Mouse (Mus musculus): Measurements from ENCODE around the gene Ahdc1. TPM values are rescaled to one million over a fixed set of nuclear protein-coding genes. Genes with fewer than 3 reads are reported as not detected.

The Ahdc1 gene
- total RNA-seq (2023) = 66.2 to 87.0 TPM (median 78.5 TPM) in 4 replicates

GRCm38 (mm10) chr4:133011028-133011820, at the start of gene Ahdc1:
TSS of gene Ahdc1 (plus strand) at chr4:133011260.

DNA sequence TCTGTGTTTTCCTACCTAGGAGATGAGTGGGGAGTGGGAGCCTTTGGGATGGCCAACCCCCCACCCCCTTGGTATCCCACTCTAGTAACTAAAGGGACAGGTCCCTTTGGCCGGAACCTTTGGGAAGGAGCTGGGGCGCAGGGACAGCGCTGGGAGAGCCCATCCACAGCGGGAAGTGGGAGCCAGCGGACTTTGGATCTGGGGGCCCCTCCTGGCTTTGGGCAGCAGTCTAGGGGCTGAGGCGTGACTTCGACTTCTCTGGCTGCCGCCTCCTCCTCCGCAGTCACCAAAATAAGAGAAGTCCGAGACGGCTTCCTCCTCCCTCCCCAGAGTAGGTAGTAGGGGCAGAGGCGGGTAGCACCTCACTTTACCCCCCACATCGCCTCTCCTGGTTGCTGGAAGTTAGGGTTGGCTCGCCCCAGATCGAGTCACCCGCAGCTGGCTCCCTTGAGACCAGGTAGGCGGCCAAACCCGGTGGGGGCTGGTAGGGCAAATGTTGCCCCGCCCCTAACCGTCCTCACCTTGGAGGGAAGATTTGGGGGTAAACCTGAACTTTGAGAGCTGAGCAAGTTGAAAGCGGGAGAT, 37.2 kb upstream of the Ahdc1 start, which contains the start of gene Fgr:
TSS of gene Fgr (plus strand) at position 282 of the 585 bp plus-strand sequence.

Other genes with a start within 250 kb of the Ahdc1 start
- 40.5 to 47.5 TPM (median 45.2 TPM) in 4 replicates for gene Rpa2, start 242.9 kb upstream of the Ahdc1 start, total RNA-seq (2023)
- gene Themis2, start 214.9 kb upstream of the Ahdc1 start, total RNA-seq (2023) = 133 to 134 TPM (median 133 TPM) in 4 replicates
- gene Ppp1r8, start 168.1 kb upstream of the Ahdc1 start, total RNA-seq (2023) = 37.8 to 45.2 TPM (median 42.5 TPM) in 4 replicates
- 17.7 to 21.1 TPM (median 19.6 TPM) in 4 replicates for gene Stx12, start 126.8 kb upstream of the Ahdc1 start, total RNA-seq (2023)
- gene Fam76a, start 88.7 kb upstream of the Ahdc1 start, total RNA-seq (2023) = 37.1 to 50.3 TPM (median 44.1 TPM) in 4 replicates
- gene Fgr, start 37.2 kb upstream of the Ahdc1 start, total RNA-seq (2023) = 30.2 to 33.7 TPM (median 31.5 TPM) in 4 replicates
- 291 to 323 TPM (median 299 TPM) in 4 replicates for gene Wasf2, start 119.2 kb downstream of the Ahdc1 start, total RNA-seq (2023)
- gene Cd164l2, start 200.9 kb downstream of the Ahdc1 start, total RNA-seq (2023) = 1.8 to 3.4 TPM (median 2.9 TPM) in 3 of 4 replicates, not detected in the other
- 3.3 to 4.8 TPM (median 3.8 TPM) in 4 replicates for gene Gpr3, start 201.3 kb downstream of the Ahdc1 start, total RNA-seq (2023)
- gene Map3k6, start 229.6 kb downstream of the Ahdc1 start, total RNA-seq (2023) = 1.0 TPM in 1 of 4 replicates, not detected in the others